Mouse (Mus musculus): ENCODE measurements around the gene Srsf2.

- TF ChIP-seq POLR2A (IDR thresholded peaks at IDR 0.05; ENCODE audit: low read depth, low read length) (no peak), CTCF (IDR thresholded peaks at IDR 0.05; ENCODE audit: extremely low read depth, insufficient read length, insufficient replicate concordance, low read depth, low read length) (no peak)
Measured at GRCm38 (mm10) chr11:116832172-116832685, 20.7 kb downstream of the Srsf2 start.
